Mouse (Mus musculus) c-Kit-positive CD71-positive TER-119-negative erythroid progenitor cells, embryonic 14.5 days (primary cell): ENCODE data around the gene Stfa2.
"Not testable (repeated sequence)": the region's sequence is repeated elsewhere in the genome, so short reads cannot be mapped to it uniquely, and the experiment has no call there.

Source experiments
- DNase-seq: peaks from one replicate; pipeline ENCODE4 v3.0.0-alpha.2; 2013; ENCODE audit warnings: low read depth

Stfa2 gene

DNA sequence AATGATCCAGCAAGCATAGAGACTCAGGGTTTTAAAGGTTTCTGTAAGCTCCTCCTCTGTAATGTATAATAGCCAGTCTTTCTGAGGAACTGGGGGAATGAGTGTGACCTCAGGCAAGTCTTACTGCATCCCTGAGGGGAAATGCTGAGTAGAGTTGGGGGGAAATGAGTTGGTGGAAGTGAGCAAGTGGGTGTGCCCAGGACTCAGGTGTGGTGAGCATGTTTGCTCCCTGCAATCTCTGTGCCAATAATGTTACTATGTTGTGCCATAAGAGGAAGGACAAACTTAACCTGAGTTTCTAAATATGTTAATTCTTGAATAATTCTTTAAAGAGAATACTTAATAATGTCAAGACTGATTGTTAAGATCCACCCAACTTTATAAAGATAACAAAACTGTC, at the start of gene Stfa2:
TSS of gene Stfa2 (minus strand) at position 101 of the 400 bp plus-strand sequence.
- no peak for DNase-seq

DNA sequence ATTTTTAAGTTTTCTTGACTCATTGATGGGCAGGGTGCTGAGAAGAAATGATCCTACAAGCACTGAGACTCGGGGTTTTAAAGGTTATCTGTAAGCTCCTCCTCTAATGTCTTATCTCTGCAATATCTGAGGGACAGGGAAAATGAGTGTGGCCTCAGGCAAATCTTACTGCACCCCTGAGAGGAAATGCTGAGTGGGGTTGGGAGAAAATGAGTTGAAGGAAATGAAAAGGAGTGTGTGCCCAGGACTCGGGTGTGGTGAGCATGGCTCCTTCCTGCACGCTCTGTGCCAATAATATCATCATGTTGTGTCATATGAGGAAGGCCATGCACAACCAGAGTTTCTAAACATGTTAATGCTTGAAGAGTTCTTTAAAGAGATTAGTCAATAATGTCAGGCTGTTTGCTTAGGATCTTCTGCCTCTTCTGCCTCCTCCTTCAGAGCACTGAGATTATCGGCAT, 47.1 kb upstream of the Stfa2 start, which contains the start of gene Stfa3:
TSS of gene Stfa3 (minus strand) at position 51 of the 461 bp plus-strand sequence.
- DNase-seq: no peak

DNA sequence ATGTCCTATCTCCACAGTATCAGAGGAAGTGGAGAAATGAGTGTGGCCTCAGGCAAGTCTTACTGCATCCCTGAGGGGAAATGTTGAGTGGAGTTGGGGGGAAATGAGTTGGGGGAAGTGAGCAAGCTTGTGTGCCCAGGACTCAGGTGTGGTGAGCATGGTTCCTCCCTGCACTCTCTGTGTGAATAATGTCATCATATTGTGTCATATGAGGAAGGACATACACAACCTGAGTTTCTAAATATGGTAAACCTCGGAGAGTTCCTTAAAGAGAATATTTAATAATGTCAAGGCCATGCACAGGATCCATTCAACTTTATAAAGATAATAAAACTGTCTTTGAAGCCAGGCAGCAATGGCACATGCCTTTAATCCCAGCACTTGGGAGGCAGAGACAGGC, 12.7 kb upstream of the Stfa2 start:
- not testable (repeated sequence) for DNase-seq

DNA sequence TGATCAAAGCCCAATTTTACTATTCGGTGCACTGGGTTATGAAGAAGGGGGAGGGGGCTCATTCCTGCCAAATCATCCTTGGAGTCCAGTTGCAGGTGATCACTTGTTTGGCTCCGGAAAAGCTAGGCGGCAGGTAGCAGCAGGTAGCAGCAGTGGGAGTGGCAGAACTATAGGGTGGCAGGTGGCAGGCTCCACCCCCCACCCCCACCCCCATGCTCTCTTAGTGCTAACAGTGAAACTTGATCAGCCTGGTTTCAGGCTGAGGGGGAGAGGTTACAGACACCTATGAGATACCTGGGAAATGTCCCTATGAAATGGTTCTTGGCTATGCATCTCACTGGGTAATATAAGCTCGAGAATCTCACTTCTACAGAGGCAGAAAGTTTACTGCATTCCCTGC, 19.2 kb downstream of the Stfa2 start:
- DNase-seq: no peak

DNA sequence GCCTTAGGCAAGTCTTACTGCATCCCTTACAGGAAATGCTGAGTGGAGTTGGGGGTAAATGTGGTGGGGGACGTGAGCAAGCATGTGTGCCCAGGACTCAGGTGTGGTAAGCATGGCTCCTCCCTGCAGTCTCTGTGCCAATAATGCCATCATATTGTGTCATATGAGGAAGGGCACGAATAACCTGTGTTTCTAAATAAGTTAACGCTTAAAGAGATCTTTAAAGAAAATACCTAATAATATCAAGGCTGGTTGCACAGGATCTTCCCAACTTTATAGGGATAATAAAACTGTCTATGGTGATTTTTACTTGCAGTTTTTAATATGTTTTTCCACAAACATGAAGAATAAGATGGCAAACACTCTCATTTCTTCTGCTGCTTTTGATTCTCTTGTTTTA, 40.6 kb downstream of the Stfa2 start, which contains the start of gene BC100530:
TSS of gene BC100530 (minus strand) at position 101 of the 400 bp plus-strand sequence.
- DNase-seq: not testable (repeated sequence)
